Mouse (Mus musculus) liver, embryonic 12.5 days (tissue): Measurements from ENCODE around the gene Hoxa7. TPM values are rescaled to one million over a fixed set of nuclear protein-coding genes. Genes with fewer than 3 reads are reported as not detected.

ENCODE experiments used
- ATAC-seq: fragments of 200-750 bp; cut with Nextera tagmentation; 2 replicates; pipeline ENCODE4 v1.8.0; 2017; ENCODE audit warnings: moderate number of reproducible peaks, mild to moderate bottlenecking, moderate library complexity
- H3K27ac ChIP-seq: fragments of 300-500 bp; sonication (generic); 2 replicates; pipeline ENCODE4 v1.5.1; 2016; ENCODE audit warnings: mild to moderate bottlenecking
- H3K27me3 ChIP-seq: fragments of 300-500 bp; sonication (generic); replicated peaks from 2 replicates; pipeline ENCODE4 v1.6.1; 2016; ENCODE audit warnings: mild to moderate bottlenecking, moderate library complexity
- H3K36me3 ChIP-seq: fragments of 300-500 bp; sonication (generic); 2 replicates; pipeline ENCODE4 v1.6.1; 2016; ENCODE audit warnings: mild to moderate bottlenecking, moderate library complexity
- H3K4me1 ChIP-seq: fragments of 300-500 bp; sonication (generic); 2 replicates; pipeline ENCODE4 v1.6.1; 2016
- H3K4me2 ChIP-seq: fragments of 300-500 bp; sonication (generic); 2 replicates; pipeline ENCODE4 v1.6.1; 2016; ENCODE audit warnings: mild to moderate bottlenecking, moderate library complexity
- H3K4me3 ChIP-seq: fragments of 300-500 bp; sonication (generic); 2 replicates; pipeline ENCODE4 v1.5.1; 2016; ENCODE audit warnings: mild to moderate bottlenecking, moderate library complexity
- H3K9ac ChIP-seq: fragments of 300-500 bp; sonication (generic); 2 replicates; pipeline ENCODE4 v1.6.1; 2016; ENCODE audit warnings: mild to moderate bottlenecking, moderate library complexity
- H3K9me3 ChIP-seq: fragments of 300-500 bp; sonication (generic); replicated peaks from 2 replicates; pipeline ENCODE4 v1.6.1; 2016; ENCODE audit warnings: mild to moderate bottlenecking, moderate library complexity
- WGBS: fragments of 180-500 bp; shearing (Covaris S2); methylation state at CpG from one replicate; pipeline ENCODE4 v1.1.7; 2016; ENCODE audit not compliant: insufficient replicate concordance; 5-methylcytosine and 5-hydroxymethylcytosine counted together
- polyA plus RNA-seq: library from polyadenylated mRNA; unstranded; fragments of >200 nt; fragmentation: Nextera tagmentation; extraction: Ambion mirVana; gene quantifications from 2 replicates; pipeline ENCODE4 v1.2.1, GENCODE M21; 2016

Gene Hoxa7
- polyA plus RNA-seq, 1 experiment from 2014 or later, result 0.74 TPM

GRCm38 (mm10) chr6:52233546-52234427, 12.1 kb upstream of the Hoxa7 start:
- Histone ChIP-seq H3K4me2 (peak overlapping the region; percentile 16; the same call in 1 of the 2 replicates), H3K36me3 (no peaks in the 10 kb centered on the region), H3K4me3 (no peak overlapping the region), H3K9ac (no peak overlapping the region), H3K27ac (no peak overlapping the region), H3K4me1 (no peaks in the 10 kb centered on the region), H3K9me3 (no peaks in the 10 kb centered on the region), H3K27me3 (peaks cover 99% of the 10 kb centered on the region)
- WGBS, result 2% methylated on average over 68 of the region's 70 CpGs
- ATAC-seq, result no peak

GRCm38 (mm10) chr6:52232984-52233545, 11.4 kb upstream of the Hoxa7 start:
- Histone ChIP-seq H3K27me3 (peaks cover 97% of the 10 kb centered on the region), H3K27ac (no peak overlapping the region), H3K4me1 (no peaks in the 10 kb centered on the region), H3K36me3 (no peaks in the 10 kb centered on the region), H3K9me3 (no peaks in the 10 kb centered on the region), H3K4me2 (no peak overlapping the region; the same call in 1 of the 2 replicates), H3K9ac (no peak overlapping the region), H3K4me3 (no peak overlapping the region)
- no peak for ATAC-seq
- 3% methylated on average over 23 of the region's 23 CpGs for WGBS

- H3K4me1 ChIP-seq, result no peaks in the 10 kb centered on the region
- no peak overlapping the region for H3K27ac ChIP-seq
- no peak overlapping the region; the same call in 1 of the 2 replicates for H3K4me2 ChIP-seq
- peaks cover 97% of the 10 kb centered on the region for H3K27me3 ChIP-seq
- H3K4me3 ChIP-seq, result no peak overlapping the region
- WGBS, result 2% methylated on average over 18 of the region's 18 CpGs
- no peaks in the 10 kb centered on the region for H3K9me3 ChIP-seq
- no peak overlapping the region for H3K9ac ChIP-seq
- no peak for ATAC-seq
- no peaks in the 10 kb centered on the region for H3K36me3 ChIP-seq
These were observed 10.9 kb upstream of the Hoxa7 start for GRCm38 (mm10) chr6:52232568-52232965.

- Histone ChIP-seq H3K4me3 (no peak overlapping the region), H3K36me3 (no peaks in the 10 kb centered on the region), H3K27ac (no peak overlapping the region), H3K27me3 (peaks cover 97% of the 10 kb centered on the region), H3K9ac (no peak overlapping the region), H3K4me2 (no peak overlapping the region), H3K4me1 (no peaks in the 10 kb centered on the region), H3K9me3 (no peaks in the 10 kb centered on the region)
- 3% methylated on average over 18 of the region's 18 CpGs for WGBS
- ATAC-seq, result no peak
These were observed 10.4 kb upstream of the Hoxa7 start for GRCm38 (mm10) chr6:52231885-52232567.

- Histone ChIP-seq H3K27ac (no peak within 1 kb of the TSS), H3K4me1 (no peaks in the 10 kb centered on the region), H3K9me3 (no peaks in the 10 kb centered on the region), H3K4me2 (peak within 1 kb of the TSS; percentile 14; the same call in 1 of the 2 replicates), H3K27me3 (peaks cover 97% of the 10 kb centered on the region), H3K9ac (no peak within 1 kb of the TSS), H3K4me3 (peak within 1 kb of the TSS; percentile 15), H3K36me3 (no peaks in the 10 kb centered on the region)
- no peak for ATAC-seq
- 2% methylated on average over 24 of the region's 36 CpGs for WGBS
These were observed 9.0 kb upstream of the Hoxa7 start, which contains the start of gene Hoxa9 for GRCm38 (mm10) chr6:52230516-52231165. Gene Hoxa9, minus strand, starts transcription at chr6:52231089.

GRCm38 (mm10) chr6:52229558-52230416, 8.1 kb upstream of the Hoxa7 start:
- peak overlapping the region; percentile 15; the same call in 1 of the 2 replicates for H3K4me3 ChIP-seq
- peak overlapping the region; percentile 12; the same call in 1 of the 2 replicates for H3K4me2 ChIP-seq
- H3K27ac ChIP-seq, result no peak overlapping the region
- H3K9ac ChIP-seq, result no peak overlapping the region
- no peaks in the 10 kb centered on the region for H3K36me3 ChIP-seq
- no peaks in the 10 kb centered on the region for H3K4me1 ChIP-seq
- peaks cover 97% of the 10 kb centered on the region for H3K27me3 ChIP-seq
- no peak for ATAC-seq
- 3% methylated on average over 44 of the region's 44 CpGs for WGBS
- H3K9me3 ChIP-seq, result no peaks in the 10 kb centered on the region

GRCm38 (mm10) chr6:52228475-52229465, 7.1 kb upstream of the Hoxa7 start:
- H3K4me3 ChIP-seq, result peak overlapping the region; percentile 9; the same call in 1 of the 2 replicates
- H3K36me3 ChIP-seq, result no peaks in the 10 kb centered on the region
- 2% methylated on average over 38 of the region's 38 CpGs for WGBS
- peaks cover 97% of the 10 kb centered on the region for H3K27me3 ChIP-seq
- H3K9me3 ChIP-seq, result no peaks in the 10 kb centered on the region
- ATAC-seq, result no peak
- H3K4me2 ChIP-seq, result peak overlapping the region; percentile 22; the same call in 1 of the 2 replicates
- no peaks in the 10 kb centered on the region for H3K4me1 ChIP-seq
- H3K9ac ChIP-seq, result no peak overlapping the region
- no peak overlapping the region for H3K27ac ChIP-seq

- Histone ChIP-seq H3K27ac (no peak overlapping the region), H3K4me2 (no peak overlapping the region), H3K9me3 (no peaks in the 10 kb centered on the region), H3K9ac (no peak overlapping the region), H3K27me3 (peaks cover 97% of the 10 kb centered on the region), H3K4me1 (no peaks in the 10 kb centered on the region), H3K4me3 (no peak overlapping the region), H3K36me3 (no peaks in the 10 kb centered on the region)
- ATAC-seq, result no peak
- 7% methylated on average over 11 of the region's 11 CpGs for WGBS
These were observed 6.0 kb upstream of the Hoxa7 start for GRCm38 (mm10) chr6:52227470-52228222.

- Histone ChIP-seq H3K4me3 (no peak overlapping the region), H3K27ac (no peak overlapping the region), H3K36me3 (no peaks in the 10 kb centered on the region), H3K27me3 (peaks cover 97% of the 10 kb centered on the region), H3K9me3 (no peaks in the 10 kb centered on the region), H3K4me2 (peak overlapping the region; percentile 34; the same call in 1 of the 2 replicates), H3K4me1 (peaks cover 5% of the 10 kb centered on the region), H3K9ac (no peak overlapping the region)
- WGBS, result 7% methylated on average over 26 of the region's 26 CpGs
- no peak for ATAC-seq
These were observed 5.1 kb upstream of the Hoxa7 start for GRCm38 (mm10) chr6:52226569-52227257.
